Mouse (Mus musculus): Measurements from ENCODE around the gene Clec4b1.
"Not testable (repeated sequence)": the region's sequence is repeated elsewhere in the genome, so short reads cannot be mapped to it uniquely, and the experiment has no call there.

Gene Clec4b1

DNA sequence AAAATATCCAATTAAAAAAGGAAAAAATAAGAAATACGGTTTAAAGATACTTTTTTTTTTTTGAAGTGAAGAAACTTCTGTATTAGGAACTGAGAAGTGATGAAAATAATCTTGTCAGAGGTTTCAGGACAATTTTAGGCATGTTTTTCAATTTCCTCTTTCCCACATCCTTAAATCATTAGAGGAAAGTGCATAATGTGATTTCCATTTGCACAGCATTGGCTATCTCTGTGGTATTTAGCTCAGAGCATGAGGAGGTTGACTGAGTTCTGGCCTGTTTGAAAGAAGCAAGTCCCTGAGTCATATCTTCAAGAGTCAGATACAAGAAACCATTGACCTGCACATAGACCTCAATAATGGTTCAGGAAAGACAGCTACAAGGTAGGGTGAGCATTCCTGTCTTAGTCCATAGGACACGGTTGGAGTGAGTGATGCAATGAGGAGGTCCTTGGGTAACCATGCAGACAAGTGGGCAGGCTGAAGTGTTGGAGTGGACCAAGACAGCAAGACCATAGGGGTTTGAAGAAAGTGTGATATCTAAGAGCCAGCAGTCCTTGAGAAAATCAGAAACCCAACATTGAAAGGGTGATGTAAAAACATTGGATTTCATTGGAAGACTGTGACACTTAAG is at the start of gene Clec4b1:
Gene Clec4b1, plus strand, starts transcription at position 221 of the 631 bp plus-strand sequence.
- DNase-seq (ENCODE audit: low read depth, low spot score), result no peak
- no peaks in the 10 kb centered on the region for H3K36me3 ChIP-seq (ENCODE audit: control insufficient read depth, insufficient read depth, low read length, poor library complexity, severe bottlenecking)
- H3K27me3 ChIP-seq (ENCODE audit: control insufficient read depth, insufficient read depth, low read length, poor library complexity, severe bottlenecking), result no peaks in the 10 kb centered on the region

DNA sequence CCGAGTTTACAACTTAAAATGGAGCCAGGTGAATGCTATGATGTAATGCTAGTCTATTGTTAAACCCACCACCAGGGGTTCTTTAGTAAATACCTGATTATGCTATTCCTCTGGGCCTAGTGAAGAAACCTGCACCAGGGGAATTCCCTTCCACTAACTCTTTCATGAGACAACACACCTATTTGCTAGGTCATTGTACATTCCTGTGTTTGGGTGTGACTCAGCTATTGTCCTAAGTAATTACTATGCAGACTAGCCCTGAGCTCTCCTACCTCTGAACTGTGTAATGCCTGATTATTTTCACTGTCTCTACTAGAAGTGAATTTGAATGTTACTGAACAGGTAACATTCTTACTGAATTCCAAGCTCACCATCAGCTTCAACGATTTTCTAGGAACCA is 45.1 kb upstream of the Clec4b1 start:
- not testable (repeated sequence) for H3K27me3 ChIP-seq (ENCODE audit: control insufficient read depth, insufficient read depth, low read length, poor library complexity, severe bottlenecking); H3K36me3 ChIP-seq (ENCODE audit: control insufficient read depth, insufficient read depth, low read length, poor library complexity, severe bottlenecking); DNase-seq (ENCODE audit: low read depth, low spot score)

DNA sequence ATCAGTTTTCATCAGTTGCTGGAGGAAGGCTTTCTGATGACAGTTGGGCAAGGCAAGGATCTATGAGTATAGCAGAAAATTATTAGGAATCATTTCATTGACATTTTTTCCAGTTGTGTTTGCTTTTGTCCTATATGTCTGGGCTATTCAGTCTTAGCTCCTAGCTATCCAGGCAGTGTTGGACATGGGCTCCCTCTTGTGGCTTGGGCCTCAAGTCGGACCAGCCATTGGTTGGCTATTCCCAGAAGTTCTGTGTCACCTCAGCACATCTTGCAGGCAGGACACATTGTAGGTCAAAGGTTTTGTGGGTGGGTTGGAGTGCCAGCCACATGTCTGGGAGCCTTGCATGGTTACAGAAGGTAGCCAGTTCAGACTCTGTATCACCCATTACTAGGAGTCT is 44.2 kb upstream of the Clec4b1 start:
- DNase-seq (ENCODE audit: low read depth, low spot score), result peak; percentile 19
- H3K27me3 ChIP-seq (ENCODE audit: control insufficient read depth, insufficient read depth, low read length, poor library complexity, severe bottlenecking), result no peaks in the 10 kb centered on the region; the same call in 1 of the 2 replicates
- H3K36me3 ChIP-seq (ENCODE audit: control insufficient read depth, insufficient read depth, low read length, poor library complexity, severe bottlenecking), result no peaks in the 10 kb centered on the region

GRCm38 (mm10) chr6:123095125-123095843 is 45.5 kb downstream of the Clec4b1 start:
- H3K36me3 ChIP-seq (ENCODE audit: control insufficient read depth, insufficient read depth, low read length, poor library complexity, severe bottlenecking), result no peaks in the 10 kb centered on the region
- no peaks in the 10 kb centered on the region for H3K27me3 ChIP-seq (ENCODE audit: control insufficient read depth, insufficient read depth, low read length, poor library complexity, severe bottlenecking)
- no peak for DNase-seq (ENCODE audit: low read depth, low spot score)

DNA sequence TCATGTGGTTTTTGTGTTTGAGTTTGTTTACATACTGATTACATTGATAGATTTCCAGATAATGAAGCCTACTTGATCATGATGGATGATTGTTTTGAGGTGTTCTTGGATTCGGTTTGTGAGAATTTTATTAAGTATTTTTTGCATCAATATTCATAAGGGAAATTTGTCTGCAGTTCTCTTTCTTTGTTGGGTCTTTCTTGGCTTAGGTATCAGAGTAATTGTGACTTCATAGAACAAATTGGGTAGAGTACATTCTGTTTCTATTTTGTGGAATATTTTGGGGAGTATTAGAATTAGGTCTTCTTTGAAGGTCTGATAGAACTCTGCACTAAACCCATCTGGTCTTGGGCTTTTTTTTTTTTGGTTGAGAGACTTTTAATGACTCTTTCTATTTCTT is 56.4 kb downstream of the Clec4b1 start, which contains the start of gene Clec4a2:
Gene Clec4a2, plus strand, starts transcription at position 301 of the 400 bp plus-strand sequence.
- not testable (repeated sequence) for H3K36me3 ChIP-seq (ENCODE audit: control insufficient read depth, insufficient read depth, low read length, poor library complexity, severe bottlenecking); DNase-seq (ENCODE audit: low read depth, low spot score); H3K27me3 ChIP-seq (ENCODE audit: control insufficient read depth, insufficient read depth, low read length, poor library complexity, severe bottlenecking)

All from splenic B cell, adult 2 months (primary cell).